Mouse (Mus musculus) telencephalon, adult 2 months (tissue): ENCODE measurements at regions not wholly inside any gene's neighbourhood (a gene's known extent, or its start where the extent isn't known, plus 50 kb on each side); places are given as distances from the start of the nearest gene placed in this dataset.

Experiments
- DNase-seq: peaks from one replicate; pipeline ENCODE4 v3.0.0-alpha.2; 2011; ENCODE audit warnings: low read depth, low spot score

DNA sequence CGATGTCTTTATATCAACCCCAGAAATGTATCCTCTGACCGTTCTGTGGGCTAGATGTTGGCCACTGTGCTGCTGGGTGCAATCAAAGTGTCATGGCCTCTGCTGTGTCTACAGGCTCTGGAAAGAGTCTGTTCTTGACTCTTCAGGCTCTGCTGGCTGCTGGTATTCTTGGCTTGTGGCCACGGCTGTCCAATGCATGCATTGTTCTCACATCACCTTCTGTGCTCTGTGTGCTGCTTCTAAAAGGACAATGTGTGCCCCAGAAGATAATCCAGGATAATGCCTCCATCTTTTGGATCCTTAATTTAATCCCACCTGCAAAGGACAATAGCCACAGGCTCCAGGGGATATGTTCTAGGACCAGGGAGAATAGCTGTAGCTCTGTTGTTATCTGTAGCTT, 77.5 kb upstream of the Dapl1 start:
- peak; percentile 38 for DNase-seq

DNA sequence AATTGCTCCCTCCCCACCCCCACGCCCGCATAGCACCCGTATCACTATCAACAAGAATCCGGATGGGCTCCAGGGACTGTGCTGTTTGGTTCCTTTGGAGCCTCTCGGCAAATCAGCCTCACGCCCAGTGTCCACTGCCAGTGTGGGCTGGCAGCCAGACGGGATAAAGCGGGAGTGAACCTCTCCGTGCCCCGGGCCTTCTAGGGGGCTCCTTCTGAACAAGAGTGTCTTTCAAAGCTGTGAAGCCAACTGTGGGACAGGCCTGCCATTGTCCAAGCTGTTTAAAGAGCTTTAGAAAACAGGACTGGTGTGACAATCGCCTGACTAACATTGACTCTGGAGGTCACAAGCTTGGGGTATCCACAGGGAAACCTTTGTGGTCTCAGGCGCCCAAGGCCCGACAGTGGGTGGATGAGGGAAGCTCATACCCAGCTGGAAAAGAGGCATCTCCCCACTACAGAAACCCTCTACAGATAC, 76.9 kb upstream of the Dapl1 start:
- DNase-seq, result peak; percentile 78

DNA sequence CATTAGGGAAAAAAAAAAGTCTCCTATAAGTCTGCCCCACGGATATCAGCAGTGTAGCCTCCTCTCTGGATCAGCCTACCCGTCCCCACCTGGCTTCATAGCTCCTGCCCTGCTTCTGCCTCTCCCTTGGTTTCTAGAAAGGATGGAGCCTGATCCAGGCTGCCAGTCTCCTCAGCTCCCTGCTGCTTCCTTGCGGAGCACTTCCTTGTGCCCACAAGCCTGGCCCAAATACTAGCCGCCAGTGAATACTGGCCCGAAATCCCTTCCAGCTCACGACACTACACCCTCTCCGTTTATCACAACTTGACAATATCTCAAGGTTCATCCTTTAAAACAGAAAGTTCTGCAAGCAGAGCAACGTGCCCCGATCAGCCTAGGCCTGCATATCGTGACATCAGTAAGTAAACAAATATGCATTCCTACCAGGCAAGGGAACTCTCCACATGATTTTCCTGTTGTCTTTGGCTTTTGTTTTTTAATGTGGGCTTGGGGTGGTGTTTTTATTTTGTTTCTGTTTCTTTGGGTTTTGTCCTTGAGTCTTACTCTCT, 76.3 kb upstream of the Dapl1 start:
- DNase-seq, result no peak

DNA sequence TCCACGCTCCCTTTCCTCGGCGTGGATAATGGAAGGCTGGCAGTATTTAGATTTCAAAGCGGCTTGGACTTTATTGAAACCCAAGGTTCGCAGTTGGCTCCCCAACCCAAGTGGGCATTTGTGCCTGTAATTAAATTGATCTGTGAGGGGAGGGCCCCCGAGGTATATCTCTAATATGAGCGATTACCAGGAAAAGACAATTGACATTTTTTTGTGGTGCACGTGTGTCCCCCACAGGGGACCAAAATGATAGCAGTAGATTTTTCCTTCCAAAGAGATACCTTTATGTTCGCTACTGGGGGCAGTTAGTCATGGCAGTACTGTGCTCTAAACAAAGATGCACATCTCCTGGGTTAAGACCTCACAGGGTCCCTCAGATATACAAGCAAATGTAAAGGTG, 69.8 kb upstream of the Dapl1 start:
- no peak for DNase-seq

DNA sequence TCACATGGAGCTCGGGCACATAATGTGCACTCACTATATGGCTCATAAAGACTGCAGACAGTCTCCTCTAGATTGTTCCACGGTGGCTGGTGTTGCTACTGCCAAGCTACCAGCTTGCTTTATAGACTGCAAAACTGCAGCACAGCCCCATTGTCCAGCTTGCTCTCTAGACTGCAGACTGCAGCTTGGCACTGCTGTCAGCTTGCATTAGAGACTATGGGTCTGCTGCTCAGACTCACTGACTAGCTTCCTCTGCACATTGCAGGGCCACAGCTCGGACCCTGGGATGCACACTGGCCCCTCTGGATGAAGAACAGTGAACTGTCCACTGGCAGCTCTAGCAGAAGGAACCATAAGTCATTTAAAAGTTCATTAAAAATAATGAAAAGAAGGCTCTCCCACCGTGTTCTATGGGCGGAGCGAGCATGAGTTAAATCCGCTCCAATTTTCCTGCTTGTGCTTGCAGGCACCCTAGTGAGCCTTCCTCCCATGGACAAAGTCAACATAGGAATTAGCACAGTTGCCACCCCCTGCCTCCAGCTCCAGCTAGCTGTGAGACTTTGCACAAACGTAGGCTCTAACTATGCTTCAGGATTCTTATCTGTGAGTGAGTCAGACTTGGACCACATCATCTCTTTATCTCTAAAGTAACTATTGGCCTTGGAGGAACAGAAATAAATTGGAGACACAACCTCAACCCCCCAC, 67.8 kb upstream of the Dapl1 start:
- no peak for DNase-seq

DNA sequence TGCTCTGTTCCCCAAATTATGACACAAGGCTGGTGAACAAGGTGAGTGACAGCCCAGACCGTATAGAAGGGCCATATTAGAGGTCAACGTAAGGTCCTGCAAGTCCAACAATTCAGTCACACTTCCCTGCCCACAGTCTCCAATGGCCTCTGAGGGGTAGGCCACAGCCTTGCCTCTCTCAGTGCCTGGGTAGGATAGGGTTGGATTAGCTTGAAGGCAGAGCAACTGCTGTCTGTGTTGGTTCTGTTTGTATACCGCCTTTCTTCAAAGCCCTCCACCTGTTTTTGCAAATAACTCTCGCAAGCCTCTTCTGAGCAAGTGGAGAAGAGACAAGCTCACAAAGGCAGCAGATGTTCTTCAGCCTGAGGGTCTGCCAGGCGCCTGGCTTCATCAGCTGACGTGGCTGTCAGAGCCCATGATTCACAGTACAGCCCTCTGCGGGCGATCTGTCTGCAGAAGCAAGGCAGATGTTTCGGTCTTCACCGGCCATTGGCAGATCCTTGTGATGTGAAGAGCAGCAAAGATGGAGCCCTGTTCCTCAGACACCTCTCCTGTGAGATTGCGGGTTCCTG, 67.0 kb upstream of the Dapl1 start:
- DNase-seq, result no peak

DNA sequence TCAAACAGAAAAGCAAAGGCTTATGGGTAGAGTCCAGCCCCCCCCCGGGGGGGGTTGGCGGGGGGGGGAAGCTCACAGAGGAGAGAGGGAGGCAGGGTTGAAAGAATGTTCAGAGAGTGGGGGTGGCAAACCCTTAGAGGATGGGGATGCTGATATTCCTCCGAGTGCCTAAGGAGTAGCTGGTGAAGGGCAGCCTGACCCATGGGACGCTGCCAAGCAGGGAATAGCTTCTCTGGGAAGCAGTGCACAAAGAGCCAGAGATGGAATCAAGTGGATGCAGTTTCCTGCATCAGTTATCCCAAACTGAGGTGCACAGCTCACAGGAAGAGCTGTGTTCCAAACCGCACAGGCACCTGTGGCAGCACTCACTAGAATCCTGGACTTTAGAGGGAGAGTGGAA, 64.0 kb upstream of the Dapl1 start:
- no peak for DNase-seq

DNA sequence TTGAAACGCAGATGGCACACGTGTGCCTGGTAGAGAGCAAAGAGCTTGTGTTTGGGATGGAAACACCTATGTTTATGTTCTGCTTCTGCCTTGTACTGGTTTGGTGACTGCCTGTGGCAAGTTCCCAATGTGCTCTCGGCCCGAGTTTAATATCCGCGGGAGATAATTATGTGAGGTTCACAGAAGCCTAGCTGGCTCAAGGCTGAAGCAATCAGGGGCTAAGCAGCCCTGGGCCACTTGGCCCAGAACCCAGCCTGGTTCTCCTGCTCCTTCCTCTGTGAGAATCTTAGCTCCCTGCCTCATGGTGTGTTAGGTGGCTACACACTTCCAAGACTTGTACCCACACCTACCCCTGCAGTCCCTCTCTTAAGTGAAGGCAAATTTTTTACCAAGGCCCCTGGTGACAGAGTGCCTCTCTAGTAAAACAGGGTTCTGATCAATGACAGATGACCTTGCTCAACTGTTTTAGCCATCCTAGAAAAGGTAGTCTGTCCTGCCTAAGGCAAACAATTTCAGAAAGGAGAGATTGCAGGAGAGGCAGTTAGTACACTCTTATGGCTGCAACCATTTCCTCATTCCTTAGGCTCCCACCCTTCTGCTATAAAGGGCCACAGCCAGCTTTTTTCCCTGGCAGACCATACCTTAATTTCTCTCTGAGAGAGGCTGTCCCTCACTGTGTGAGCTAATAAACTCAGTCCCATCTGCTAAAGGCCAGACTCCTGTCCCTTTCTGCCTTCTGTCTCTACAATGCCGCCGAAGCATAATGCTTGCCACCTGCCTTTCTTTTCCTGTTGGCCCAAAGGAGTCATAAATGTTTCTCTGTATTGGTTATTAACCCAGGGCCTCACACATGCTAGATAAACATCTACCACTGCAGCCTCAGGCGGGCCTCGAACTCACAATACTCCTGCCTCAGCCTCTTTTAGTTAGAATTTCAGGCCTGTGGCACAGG, 61.9 kb upstream of the Dapl1 start:
- DNase-seq, result no peak

DNA sequence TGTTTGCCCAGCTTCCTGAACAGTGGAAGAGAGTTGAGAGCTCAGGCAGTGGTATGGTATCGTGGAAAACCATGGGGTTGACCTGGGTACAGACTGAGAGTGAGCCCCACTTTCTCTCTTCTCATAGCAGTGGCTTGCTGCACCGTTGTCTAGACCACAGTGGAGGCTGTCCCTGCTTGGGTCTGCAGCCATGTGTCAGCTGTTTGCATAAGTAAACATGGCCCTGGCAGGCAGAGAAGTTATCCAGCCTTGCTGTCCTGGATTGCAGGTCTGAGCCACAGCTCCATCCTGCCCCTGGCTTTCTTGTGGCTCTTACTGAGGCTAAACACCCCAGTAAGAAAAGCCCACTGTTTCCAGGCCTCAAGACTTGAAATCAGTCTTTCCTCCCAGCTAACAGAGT, 60.2 kb upstream of the Dapl1 start:
- no peak for DNase-seq

DNA sequence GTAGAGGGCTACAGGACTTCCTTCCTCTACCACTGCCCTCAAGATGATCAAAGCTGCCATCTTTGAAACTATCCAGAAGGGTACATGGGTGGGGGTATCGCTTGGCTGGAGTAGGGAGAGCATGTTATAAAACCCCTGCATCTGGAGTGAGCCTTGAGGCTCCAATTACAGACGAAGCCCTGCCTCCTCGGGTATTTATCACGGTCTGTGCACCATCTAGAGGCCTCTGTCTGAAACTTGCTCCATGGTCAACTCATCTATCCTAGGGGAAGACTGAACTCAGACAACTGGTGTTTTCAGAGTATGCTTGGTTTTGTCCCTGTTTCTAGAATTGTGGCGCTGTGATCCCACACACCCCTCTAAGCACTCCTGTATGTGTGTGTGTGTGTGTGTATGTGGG, 59.7 kb upstream of the Dapl1 start:
- no peak for DNase-seq

DNA sequence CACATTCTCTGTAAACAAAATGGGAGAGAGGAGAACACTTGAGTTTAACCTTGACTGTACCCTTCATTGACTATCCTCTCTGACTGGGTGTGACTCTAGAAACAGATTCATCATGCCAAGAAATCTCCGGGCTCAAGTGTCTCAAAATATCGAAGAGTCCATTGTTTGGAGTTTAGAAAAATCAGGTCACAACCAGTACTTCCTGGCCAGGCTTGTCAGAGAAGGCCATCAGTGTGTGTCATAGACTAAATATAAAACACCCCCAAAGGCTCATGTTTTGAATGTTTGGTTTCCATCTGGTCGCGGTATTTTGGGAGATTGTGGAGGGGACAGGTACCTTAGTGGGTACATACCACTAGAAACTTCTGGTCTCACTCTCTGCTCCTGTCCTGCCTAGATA, 58.6 kb upstream of the Dapl1 start:
- DNase-seq, result no peak

DNA sequence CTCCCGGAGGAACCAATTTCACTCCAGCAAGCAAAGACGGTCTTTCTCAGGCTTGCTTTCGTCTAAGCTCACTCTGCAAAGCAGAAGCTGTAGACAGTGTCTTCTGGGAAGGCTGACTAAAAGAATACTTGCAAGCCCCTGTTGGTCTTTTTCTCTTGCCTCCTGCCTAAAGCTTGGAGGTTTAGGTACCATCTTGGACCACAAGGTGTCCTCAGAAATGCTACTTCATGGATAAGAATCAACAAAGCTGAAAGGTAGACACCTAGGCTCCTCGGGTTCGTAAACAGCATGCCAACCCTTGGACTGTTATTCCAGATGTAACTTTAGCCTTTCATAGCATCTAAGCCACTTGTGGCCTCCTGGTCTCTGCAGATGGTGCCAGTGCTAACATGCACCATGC, 53.0 kb upstream of the Dapl1 start:
- DNase-seq, result no peak

DNA sequence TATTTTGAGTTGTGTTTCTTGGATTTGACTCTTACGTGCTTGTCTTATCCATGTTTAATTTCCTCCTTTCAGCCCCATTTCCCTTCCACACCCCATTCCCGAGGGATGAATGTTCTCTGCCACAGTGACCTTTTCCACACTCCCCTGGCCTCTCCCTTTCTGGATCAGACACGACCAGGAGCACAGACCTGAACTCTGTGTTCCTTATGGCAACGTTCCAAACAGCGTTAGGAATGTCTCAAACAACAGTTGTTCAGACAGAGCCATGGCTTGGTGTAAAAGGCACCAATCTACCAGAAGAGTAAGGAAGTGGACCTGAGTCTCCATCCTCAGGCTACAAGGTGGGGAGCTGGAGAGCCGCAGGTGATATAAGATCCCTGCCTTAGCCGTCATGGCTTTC, 52.6 kb upstream of the Dapl1 start:
- DNase-seq, result no peak
